Mouse (Mus musculus) heart, postnatal 4 days (tissue): Measurements from ENCODE around the gene Pgd. TPM values are rescaled to one million over a fixed set of nuclear protein-coding genes. Genes with fewer than 3 reads are reported as not detected.
"Not testable (repeated sequence)": the region's sequence is repeated elsewhere in the genome, so short reads cannot be mapped to it uniquely, and the experiment has no call there.

Experiments
- DNase-seq: peaks from one replicate; pipeline ENCODE4 v3.0.0; 2021
- total RNA-seq, 2 experiments: library from RNA; stranded (reverse); gene quantifications; 2 replicates each; pipeline ENCODE4 v1.2.3; 2021

Pgd gene
- total RNA-seq, result 10 to 100 TPM; 50.1 to 55.5 TPM

DNA sequence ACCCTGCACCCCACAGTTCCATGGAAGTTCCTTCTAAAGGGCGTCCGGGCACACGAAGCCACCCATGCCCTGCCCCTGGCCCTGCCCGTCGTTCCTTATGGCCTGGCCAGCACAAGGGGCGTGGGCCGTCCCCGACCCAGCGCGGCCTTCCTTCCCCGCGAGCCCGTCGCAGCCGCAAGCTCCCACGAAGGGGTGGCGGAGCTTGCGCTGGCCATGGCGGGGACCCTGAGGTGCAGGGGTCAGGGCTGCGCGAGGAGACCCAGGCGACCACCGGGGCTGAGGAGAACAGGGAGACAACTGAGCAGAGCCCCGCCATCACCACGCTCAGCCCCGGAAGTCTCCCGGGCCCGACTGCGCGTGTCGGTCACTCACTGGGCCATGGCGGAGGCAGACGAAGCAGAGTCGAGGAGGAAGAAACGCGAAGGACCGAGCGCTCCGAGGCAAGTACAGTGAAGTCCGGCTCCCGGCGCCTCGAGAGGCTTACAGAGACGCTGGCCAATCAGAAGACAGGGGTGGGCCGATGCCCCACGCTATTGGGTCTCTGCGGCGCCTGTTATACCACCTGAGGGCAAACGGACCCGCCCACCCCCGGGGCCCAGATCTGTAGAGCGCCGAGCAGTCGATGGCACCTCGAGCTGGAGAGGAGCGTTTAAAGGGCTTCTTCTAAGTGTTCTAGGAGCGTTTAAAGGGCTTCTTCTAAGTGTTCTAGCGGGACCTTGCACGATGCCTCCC is at the start of gene Pgd:
Gene Pgd, minus strand, starts transcription at position 557 of the 732 bp plus-strand sequence.
- DNase-seq, result peak; percentile 97

DNA sequence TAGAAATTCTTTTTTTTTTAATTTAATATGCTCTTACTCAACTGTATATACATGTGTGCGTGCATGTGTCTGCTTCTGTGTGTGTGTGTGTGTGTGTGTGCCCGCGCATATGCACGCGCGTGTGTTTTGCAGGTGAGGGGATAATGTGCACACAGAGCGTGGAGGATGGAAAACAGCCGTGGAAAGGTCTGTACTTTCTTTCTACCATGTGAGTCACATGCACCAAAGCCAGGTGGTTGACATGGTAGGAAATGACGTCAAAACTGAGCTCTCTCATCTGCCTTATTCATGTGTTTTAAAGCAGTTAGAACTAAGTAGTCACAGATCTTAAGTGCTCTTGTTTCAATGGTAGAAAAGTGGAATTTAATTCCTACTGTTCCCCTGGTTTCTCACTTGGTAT is 49.4 kb upstream of the Pgd start:
- no peak for DNase-seq

DNA sequence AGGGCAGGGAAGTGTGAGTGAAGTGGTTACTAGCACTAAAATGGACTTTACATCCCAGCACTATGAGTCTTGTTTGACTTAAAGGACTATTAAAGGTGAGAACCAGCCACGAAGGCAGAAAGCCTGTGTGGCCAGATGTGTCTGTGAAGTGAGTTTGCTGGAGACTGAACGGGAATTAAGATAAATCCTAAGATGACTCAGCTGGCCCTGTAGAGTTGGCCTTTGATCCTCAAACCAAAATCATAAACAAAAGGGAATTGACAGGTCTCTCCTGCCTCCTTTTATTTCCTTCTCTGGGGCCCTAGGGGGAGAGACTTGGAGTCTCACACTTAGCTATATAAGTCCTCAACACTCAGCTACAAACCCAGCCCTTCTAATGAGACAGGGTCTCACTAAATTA is 48.8 kb upstream of the Pgd start:
- DNase-seq, result no peak

DNA sequence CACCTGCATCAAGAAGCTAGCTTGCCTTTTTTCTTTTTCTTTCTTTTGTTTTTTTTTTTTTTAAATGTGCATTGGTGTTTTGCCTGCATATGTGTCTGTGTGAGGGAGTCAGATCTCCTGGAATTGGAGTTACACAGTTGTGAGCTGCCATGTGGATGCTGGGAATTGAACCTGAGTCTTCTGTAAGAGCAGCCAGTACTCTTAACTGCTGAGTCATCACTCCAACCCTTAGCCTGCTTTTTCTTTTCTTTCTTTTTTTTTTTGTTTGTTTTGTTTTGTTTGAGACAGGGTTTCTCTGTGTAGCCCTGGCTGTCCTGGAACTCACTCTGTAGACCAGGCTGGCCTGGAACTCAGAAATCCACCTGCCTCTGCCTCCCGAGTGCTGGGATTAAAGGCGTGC is 47.9 kb upstream of the Pgd start:
- not testable (repeated sequence) for DNase-seq

DNA sequence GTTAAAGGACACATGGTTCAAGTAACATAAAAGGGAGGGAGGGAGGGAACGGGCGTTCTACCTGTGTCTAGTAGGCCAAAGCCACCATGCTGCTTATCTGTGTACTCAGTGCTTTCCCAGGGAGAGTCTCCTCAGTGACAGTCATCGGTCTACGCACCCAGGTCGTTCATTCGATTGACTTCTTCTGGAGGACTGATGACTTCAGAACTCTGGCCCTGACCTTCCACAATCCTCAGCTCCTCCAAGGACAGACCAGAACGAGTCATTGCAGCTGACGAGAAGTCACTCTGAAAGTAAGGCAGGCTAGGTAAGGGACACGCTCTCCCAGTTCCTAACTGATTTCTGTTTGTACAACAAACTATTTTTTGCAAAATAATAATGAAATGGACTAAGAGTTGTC is 46.9 kb upstream of the Pgd start:
- DNase-seq, result no peak

DNA sequence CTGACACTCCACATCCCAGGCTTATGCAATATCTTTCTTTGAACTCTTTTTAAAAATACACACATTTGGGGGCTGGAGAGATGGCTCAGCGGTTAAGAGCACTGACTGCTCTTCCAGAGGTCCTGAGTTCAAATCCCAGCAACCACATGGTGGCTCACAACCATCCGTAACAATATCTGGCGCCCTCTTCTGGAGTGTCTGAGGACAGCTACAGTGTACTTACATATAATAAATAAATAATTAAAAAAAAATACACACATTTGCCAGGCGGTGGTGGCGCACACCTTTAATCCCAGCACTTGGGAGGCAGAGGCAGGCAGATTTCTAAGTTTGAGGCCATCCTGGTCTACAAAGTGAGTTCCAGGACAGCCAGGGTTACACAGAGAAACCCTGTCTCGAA is 44.9 kb upstream of the Pgd start:
- peak; percentile 16 for DNase-seq

DNA sequence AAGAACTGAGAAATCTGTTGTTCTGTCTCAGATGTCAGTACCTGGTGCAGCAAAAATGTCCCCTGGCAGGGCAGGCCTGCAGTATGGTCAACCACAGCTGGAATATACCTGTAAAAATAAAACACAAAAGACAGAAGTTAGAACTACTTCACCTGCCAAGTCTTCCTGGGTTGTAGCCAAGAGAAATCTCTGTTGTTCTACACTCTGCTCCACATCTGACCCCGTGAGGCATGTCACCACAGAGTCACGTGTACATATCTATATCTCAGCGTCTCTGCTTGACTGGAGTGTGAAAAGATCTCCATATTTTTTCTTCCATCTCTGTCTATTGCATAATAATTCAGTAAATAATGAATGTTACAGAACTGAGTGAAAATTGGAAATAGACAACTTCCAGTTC is 35.9 kb upstream of the Pgd start:
- DNase-seq, result no peak

DNA sequence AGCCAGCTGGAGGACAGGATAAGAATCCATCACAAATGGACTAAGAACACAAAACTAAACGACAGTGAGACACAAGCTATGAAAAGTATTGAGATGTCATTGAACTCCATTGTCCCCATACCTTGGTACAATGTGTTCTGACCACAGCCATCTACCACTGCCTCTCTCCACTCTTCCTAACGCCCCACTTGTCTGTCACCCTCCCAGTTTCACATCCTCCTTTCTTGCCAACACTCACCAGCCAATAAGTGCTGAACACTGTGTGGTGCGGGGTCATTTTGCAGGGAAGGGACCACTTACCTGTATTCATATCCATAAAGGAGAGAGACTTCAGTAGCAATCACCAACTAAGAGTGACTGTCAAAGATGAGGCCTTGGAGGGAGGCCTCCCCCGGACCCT is 34.5 kb upstream of the Pgd start:
- no peak for DNase-seq

DNA sequence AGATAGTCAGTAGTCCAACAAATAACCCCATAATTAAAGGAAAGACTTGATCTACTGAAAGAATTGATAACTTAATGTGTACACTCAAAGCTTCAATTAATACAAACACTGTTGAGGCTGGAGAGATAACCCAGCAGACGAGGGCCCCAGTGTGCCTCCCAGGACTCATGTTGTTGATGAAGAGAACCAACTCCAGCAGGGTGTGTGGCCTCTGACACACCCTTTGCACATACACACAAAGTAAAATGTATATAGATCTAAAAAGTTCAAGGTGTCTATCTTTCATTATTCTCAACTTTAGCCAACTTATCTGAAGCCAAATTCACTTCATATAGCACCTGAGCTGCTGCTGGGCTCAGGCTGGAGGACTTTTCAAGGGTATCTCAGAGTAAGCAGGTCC is 30.6 kb upstream of the Pgd start:
- DNase-seq, result no peak

DNA sequence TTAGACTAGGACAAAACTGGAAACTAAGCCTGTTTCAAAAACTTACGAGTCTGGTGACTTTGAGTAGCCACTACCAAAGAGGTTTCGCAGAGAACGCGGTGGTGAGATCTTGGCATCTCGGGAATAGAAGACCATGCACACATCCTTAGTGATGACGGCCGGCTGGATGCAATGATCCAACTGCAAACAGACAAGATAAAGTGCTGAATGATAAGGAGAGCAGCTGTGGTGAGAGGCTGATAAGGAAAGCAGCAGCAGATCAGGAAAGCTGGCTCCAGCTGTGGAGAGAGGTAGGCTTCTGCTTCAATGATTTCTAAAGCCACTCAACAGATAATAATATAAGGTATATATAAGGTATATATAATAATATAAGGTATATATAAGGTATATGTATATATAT is 24.5 kb upstream of the Pgd start:
- DNase-seq, result no peak

DNA sequence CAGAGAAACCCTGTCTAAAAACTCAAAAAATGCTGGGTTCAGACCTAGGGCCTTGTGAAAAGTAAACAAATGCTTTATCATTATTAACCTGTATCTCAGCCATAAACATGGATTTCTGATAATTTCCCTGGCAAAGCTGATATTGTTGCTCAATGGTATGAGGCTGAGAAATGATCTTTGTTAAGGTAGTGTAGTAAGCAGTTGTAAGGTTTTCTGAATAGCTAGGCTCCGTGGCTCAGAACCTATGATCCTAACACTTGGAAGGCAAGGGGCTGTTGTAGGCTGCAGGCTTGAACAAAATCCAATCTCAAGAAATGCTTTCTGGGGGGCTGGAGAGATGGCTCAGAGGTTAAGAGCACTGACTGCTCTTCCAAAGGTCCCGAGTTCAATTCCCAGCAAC is 22.0 kb upstream of the Pgd start:
- no peak for DNase-seq

DNA sequence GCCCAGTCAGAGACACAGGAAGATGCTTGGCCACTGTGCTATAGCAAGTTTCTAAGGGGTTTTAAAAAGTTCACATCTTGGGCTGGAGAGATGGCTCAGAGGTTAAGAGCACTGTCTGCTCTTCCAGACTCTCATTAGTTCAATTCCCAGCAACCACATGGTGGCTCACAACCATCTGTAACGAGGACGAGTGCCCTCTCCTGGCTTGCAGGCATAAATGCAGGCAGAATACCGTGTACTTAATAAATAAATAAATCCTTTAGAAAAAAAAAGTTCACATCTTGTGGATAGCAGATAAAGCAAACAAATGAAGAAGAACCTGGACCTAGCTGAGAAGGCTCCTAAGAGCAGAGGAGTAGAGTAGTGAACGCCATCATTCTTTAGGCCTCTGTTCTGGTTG is 16.2 kb upstream of the Pgd start:
- no peak for DNase-seq

DNA sequence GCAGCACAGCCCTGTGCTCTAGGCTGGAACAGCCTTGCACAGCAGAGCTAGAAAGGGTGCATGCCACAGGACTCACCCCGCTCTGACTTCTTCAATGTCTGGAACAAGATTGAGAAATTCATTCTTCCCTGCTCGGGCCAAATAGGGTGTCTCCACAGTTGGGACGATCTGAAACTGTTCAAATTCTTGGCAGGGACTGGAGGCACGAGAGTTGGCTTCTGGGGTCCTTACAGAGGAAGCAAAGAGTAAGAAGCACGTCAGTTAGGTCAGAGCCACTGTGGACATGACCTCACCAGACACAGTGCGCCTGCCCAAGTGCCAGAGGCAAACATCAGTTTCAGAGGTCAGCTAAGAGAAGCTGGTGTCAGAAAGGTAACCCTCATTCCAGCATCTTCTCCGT is 15.6 kb upstream of the Pgd start:
- no peak for DNase-seq

DNA sequence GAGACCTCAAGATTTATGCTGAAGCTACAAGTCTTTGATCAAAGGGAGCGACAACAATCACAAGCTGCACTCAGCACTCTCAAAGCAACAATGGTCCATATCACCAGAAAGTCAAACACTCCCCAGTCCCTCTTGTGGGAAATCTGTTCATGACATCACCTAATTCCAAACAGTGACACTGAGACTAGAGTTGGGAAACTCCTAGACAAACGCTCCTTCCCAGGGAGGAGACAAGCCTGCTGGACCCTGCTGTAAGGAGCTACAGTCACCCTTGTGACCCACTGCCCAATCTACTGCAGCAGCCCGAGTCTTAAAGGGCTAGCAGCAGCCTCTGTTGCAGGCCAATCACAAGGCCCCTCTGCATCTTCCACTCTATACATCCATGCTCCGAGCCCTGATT is 13.0 kb upstream of the Pgd start:
- no peak for DNase-seq

DNA sequence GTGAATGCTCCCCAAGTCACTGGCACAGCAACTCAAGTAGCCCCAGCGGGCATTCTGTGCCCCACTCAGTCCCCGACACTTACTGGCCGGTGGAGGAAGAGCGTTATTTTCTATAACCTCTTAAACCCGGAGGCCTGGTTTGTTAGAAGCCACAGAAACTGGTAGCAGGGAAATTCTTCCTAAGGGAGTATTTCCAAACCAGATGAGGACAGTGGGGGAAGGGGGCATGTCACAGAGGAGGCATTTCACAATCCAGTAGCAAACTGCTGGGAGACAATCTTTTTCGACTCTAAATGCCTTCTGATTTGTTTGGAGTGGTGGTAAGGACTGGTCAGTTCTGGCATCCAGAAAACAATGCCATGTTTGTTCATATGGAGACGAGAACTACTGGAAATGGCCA is 12.6 kb upstream of the Pgd start:
- no peak for DNase-seq

DNA sequence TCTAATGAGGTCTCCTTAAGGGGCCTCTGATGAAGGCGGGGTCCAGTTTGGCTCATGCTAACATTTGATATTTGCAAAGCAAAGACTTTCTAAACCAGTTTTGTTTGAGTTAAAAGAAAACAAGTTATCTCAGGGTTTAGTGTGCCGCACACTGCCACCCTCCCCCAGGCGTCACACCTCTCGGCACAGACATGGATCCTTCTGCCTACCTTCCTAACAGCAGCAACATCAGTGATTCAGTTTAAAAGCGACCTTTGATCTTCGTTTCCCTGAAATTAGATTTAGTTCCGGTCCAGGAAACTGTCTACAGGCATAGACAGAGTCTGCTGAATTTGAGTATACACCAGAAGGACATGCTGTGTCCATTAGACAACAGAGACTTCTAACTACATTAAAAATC is 11.8 kb upstream of the Pgd start:
- DNase-seq, result no peak

DNA sequence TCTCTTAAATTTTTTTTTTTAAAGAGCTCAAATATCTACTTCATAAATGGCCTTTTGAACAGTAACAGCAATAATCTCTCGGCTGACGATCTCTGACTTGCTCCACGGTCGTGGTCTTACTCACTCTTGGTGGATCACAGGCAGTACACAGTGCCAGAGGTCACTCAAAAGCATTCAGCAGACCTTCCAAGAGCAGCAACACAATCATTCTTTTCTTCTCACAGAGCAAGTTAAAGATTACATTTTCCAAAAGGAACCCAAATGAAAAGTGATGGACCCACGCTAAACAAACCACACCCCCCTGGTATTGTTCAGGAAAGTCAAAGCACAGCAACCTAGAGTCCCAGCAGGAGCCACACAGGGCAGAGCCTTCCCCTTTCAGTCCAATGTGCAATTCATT is 10.5 kb upstream of the Pgd start:
- DNase-seq, result no peak

DNA sequence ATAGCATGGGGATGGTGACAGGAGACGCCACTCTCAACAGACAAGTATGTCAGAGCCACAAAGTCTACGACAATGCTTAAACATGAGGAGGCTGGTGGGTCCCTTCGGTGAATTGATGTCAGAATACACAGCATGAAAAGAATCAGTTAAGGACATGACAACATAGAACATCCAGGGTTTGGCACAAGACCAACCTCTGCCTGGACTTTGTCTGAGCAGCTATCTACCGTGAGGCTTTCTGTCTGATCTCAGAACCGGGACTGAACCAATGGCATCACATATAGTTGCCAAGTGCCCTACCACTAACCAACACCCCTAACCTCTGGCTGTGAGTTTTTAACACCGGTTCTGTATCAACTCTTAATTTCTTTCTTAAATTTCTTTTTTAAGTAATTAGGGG is 10.1 kb upstream of the Pgd start:
- no peak for DNase-seq

DNA sequence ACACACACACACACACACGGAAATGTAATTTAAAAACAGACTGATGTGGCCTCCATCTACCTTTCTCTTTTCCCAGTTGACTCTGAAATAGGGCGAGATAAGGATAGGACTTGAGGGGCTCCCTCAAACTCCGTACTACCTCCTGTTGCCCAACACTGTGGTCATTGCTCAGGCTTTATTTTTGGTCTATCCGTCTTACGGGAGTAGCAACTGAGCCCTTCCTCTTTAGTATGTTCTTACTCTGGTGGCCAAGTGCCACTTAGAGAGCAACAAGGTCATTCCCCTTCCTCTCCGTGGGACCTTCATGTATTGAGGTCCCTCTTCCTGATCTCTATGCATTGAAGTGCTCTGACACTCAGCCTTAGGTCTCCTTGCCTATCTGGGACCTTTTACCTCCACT is 7.1 kb upstream of the Pgd start:
- DNase-seq, result no peak

DNA sequence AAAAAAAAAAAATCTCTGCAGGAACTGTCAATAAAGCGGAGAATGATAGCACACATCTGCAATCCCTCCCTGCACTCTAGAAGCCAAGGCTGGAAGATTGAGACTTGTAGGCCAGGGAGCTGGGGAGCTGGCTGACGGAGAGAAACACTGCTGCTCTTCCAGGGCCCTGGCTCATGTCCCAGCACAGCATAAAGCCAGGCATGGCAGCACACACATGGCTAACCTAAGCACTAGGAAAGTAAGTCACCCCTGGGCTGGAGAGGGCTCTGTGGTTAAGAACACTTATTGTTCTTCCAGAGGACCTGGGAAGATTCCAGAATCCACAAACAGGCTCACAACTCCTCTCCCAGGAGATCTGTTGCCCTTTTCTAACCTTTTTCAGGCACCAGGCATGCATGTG is 6.1 kb upstream of the Pgd start:
- DNase-seq, result peak; percentile 66

DNA sequence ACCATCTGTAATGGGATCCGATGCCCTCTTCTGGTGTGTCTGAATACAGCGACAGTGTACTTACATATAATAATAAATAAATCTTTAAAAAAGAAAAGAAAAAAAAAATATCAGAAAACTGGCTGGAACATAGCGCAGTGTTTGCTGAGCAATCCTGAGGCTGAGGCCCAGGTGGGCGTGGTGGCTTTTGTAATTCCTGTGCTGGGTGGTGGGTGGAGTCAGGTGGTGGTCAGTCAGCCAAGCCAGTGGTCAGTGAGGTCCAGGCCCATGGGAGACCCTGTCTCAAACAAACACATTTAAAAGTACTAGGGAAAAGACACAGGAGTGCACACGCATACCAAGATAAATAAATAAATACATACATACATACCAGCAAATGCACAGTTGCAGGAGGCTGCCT is 5.5 kb upstream of the Pgd start:
- DNase-seq, result peak; percentile 34

DNA sequence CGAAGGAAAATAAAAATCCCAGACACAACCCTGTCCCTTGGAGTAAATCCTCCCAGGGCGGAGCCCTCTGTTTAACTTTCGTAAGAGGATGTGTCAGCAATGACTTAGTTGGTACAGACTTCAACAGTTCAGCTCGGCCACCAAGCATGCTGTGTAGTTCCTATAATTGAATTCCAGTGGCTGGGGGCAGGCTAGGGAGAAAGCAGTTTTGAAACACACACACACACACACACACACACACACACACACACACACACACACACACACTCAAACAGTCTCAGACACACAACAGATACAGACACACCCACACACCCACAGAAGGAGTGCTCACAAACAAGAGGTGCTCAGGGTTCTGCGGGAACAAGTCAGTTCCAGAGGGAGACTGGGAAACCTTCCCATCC is 5.0 kb upstream of the Pgd start:
- no peak for DNase-seq

DNA sequence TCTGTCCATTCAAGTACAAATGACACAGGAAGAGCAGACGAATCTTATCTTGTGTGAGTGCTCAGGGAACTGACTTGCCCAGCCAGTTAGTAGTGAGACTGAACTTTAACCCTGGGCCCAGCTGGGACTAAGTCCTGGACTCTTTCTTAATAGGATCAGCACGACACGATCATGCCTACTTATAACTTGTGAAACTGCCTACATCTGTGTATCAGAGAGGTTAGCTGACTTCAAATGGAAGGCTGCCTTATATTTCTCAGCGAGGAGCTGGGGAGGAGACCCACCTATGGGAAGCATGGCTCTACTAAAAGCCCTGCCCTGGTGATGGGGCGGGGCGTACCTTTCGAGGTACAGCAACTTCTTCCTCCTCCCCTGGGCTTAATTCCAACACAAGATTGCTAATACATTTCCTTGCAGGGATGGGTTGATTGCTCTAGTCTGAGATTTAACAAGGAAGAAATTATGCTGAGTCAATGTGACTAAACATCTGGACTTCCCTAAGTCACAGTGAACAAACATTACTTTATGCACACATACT is 3.9 kb upstream of the Pgd start:
- DNase-seq, result no peak

DNA sequence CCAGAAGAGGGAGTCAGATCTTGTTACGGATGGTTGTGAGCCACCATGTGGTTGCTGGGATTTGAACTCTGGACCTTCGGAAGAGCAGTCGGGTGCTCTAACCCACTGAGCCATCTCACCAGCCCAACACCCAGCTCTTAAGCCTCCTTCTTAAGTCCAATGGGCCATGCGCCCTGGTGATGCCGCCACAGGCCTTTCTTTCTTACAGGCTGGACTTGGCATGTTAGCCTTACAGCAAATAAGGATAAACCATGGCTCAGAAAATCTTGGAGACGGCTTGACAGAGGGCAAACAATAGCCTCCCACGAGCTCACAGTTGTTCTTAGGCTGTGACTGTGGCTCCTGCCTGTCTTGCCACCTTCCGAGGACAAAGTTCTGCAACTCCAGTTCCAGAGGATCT is 3.4 kb upstream of the Pgd start:
- not testable (repeated sequence) for DNase-seq

DNA sequence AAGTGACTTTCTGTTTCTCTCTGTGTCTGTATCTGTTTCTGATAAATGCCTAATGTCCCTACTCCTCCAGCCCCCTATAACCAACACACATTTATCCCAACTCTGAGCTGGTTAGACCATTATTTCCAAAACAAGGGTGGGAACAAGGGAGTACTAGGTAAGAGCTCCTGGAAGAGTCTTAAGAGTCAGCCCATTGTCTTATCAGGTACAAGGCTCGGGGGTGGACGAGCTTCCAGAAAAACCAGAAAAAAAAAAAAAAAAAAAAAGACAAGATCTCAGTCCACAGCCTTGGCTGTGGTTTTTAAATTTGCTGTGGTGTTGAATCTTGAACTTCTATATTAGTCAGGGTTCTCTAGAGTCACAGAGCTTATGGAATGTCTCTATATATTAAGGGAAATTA is 1.4 kb upstream of the Pgd start:
- no peak for DNase-seq
